Mouse (Mus musculus) CD4-positive helper T cell, adult 2 months (primary cell): Measurements from ENCODE around the gene Prdx1.

Source experiments
- DNase-seq: peaks from one replicate; pipeline ENCODE4 v3.0.0-alpha.2; 2012; ENCODE audit warnings: low read depth, missing footprints, low spot score

Gene Prdx1

DNA sequence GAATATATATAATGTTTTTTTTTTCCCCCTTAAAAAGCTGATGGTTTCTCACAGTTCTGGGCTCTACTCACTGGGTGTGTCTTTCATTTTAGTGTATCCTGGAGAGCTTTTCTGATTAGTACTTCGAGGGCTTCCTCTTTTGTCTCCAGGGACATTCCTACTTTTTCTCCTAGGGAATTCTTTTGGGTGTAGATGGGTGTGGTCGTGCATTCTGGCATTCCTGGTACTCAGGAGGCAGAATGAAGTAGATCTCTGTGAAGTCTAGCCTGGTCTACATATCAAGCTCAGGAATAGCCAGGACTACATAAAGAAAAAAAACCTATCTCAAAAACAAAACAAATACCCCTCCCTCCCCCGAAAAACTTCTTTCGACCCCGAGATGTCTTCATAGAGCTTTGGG is 40.1 kb downstream of the Prdx1 start:
- DNase-seq = no peak

DNA sequence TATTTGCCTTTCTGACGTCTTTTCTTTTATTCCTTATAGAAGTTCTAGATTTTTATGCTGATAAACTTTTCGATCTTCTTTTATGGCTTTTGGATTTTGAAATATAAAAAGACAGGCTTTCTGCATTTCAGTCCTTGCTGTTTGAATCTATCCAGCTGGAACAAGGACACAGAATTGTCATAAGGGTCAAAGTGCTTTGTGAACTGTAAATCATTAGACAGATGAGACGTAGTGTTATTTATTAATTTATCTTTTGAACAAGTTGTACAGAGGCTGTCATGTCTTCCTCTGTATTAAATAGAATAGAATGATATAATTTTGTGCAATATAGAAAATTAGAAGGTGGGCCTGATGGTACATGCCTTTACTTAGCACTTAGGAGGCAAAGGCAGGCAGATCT is 42.1 kb downstream of the Prdx1 start:
- DNase-seq = no peak

DNA sequence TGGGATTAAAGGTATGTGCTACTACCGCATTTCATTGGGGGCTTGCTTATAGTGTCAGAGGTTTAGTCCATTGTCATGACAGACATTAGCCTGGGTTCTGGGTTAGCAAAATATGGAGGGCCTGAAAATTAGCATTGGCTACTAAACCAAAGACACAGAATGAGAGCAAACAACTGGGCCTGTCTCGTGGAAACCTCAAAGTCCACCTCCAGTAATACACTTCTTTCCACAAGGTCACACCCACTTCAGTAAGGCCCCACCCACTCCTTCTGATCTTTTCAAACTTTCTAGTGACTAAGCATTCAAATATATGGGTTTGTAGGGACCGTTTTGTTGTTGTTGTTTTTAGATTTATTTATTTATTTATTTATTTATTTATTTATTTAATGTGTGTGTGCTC is 44.2 kb downstream of the Prdx1 start:
- no peak for DNase-seq

DNA sequence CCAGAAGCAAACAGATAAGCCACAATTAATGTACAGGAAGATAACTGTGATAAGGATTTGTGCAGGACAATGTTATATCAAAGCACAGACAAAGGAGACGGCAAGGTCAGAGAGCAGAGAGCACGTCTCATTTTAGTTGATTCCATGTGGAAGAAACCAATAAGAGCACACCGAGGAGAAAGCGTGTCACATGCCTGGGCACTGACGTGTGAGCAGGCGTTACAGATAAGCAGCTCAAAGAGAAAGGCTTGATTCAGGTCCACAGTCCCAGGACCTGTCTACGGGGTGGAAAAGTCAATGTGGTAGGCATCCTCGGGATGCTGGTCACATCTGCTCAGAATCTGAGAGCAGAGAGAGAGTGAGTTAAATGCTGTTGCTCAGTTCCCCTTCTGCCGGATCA is 45.7 kb downstream of the Prdx1 start:
- no peak for DNase-seq

DNA sequence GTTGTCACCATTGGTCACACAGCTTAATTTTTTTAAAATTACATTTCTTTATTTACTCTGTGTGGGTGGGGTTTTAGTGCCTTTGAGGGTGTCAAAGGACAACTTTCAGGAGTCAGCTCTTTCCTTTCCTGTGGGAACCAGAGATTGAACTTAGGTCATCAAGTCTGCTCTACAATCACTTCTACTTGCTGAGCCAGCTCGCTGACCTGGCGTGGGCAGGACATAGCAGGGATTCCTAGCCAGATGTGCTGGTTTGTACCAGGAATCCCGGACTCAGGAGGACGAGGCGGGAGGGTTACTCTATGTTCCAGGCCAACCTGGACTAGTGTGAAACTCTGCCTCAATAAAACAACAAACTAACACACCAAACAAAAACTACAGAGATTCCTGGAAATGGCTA is 47.0 kb downstream of the Prdx1 start:
- no peak for DNase-seq

DNA sequence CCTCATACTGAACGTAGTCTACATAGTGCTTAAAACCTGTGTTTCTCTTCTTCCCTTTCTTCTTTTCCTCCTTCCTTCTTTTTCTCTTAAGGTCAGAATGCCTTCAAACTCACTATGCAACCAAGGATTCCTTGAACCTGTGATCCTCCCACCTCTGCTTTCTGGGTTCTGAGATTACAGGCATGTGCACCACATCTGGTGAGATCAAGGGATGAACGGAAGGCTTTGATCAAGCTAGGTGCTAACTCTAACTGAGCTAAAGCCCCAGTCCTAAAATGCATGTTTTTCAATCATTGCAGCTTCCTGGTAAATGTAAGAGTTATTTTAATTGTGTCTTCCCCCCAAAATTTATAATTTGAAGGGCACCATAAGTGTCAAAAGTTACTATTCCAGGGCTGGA is 49.7 kb downstream of the Prdx1 start:
- DNase-seq = peak; percentile 66

DNA sequence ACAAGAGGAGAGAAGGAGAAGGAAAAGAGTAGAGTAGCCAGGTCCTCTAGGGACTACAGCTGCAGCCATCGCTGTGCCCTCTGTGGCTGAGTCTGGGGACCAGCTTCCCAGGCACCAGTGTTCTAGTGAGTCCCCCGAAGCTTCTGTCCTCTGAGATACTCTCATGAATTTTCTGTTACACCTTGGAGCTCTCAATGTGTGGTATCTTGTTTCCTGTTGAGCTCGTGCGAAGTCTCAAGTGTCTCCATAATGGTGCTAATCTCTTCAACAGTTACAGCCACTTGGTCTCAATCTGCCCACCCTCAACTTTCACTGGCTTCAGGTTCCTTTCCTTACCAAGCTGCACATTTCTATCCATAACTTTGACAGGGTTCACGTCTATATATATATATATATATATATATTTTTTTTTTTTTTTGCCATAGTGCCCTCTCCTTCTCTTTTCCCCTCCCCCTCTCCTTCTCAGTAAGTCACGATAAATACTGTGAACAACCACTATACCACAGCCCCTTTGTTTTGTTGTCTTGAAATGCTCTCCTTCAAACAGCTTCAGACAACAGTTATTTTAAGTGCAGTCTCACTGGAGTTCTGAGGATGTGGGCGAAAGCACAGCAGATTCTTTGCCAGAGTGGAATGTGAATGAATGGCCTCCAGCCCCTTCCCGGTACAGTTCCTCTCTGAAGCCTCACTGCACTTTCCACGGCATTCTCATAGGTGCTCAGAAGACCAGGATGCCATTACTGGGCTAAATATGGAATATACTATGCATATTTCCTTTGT is 53.8 kb downstream of the Prdx1 start:
- DNase-seq = no peak

DNA sequence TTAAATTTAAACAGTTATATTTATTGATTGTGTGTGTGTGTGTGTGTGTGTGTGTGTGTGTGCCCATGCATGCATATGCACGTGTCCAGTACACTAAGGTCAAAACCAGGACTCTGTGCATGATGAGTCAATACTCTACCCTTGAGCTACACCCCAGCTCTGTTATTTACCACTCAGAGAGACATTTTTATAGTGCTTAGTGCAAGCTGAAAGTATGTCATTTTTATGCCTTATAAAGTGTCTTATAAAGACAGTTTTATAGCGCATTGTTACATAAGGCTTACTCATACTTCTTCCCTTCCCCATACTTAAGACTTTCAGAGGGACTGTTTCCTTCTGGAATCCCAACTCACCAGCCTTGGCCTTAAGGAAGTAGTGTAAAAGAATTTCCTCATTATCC is 64.4 kb downstream of the Prdx1 start:
- no peak for DNase-seq
